Mouse (Mus musculus): ENCODE measurements around the gene 4930579F01Rik.

4930579F01Rik gene

DNA sequence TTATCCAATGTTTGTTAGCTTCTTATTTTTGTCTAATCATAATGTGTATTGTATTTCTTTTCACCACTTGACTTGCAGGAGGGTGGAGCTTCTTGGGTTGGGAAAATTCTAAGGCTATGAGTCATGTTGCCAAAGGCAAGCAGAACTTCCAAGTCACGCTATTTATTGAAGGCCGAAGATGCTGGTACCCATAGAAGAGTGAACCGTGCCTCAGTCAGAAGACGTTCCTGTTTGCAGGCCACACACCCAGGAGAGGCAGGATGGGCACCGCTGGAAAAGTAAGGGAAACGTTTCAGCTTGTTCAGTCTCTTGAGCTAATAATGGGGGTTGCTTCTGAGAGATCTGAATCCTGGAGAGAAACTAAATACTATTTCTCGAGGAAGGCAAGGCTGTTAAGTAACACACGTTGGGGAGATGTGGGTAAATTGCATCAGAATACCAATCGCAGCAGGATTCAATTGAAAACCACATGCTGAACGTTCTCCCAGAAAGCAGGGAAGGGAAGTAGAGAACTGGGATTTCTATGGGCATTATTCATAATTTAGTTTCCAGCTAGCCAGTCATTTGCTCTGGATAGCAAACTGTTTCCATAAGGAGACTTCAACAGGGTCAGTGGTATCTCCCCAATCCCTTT lies 24.1 kb upstream of the 4930579F01Rik start, which contains the start of gene Adh7:
TSS of gene Adh7 (plus strand) at position 130 of the 634 bp plus-strand sequence.
- in situ Hi-C loops (cut with MboI, MseI): no loop called here

- in situ Hi-C loops (cut with MboI, MseI): no loop called here
Measured at GRCm38 (mm10) chr3:138216091-138216490, 22.5 kb upstream of the 4930579F01Rik start.

DNA sequence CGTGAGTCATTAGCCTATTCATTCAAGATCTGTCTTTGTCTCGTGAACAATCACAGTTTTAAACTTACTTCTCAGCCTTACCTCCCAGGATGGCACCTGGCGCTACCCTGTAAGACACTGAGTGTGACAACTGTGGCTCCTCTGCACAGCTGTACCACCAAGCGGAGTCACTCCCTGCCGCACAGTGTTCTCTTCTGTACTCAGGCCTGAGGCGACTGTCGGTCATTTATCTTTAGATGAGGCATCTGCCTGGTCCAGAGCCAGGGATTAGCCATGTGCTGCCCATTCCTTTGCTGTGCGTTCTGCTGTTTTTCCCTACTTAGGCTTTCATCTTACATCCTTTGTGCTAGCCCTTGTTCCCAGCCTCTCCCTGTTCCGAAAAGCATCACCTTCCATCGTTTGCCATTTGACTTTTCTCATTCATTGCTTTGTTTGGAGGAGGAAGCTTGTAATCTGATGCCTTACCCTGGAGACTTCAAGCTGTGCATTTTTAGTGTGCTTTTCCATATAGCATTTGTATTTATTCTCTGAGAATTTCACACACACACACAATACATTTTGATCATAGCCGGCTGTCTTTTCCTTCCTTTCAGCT lies 21.9 kb upstream of the 4930579F01Rik start:
- in situ Hi-C loops (cut with MboI, MseI): no loop called here

DNA sequence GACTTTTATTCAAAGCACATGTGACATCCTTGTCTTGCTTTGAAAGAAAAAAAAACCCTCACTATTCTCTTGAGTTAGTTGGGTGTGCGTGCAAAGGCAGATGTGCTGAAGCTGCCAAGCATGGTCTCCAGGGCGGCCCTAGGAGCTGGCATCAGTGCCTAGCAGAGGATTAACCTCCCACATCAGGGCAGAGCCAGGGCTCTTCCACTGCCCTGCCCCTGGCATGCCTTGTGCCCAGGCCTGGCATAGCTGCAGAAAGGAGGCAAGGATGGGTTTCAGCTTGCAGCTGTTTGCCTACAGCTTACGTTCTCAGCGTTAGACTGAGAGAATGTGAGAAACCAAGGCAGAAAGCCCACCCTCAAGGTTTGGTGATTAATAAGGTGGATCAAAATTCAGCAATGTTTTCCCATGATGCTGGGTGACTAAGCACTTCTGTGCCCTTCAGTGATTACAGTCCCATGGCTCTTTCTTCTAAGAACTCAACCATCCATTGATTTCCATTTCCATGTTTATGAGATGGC lies 18.9 kb upstream of the 4930579F01Rik start:
- in situ Hi-C loops (cut with MboI, MseI): loop anchor here in 1 of 2 experiments (5.0 kb wide), 1 partner anchor 225 kb away; no protein-coding TSS in a partner anchor

DNA sequence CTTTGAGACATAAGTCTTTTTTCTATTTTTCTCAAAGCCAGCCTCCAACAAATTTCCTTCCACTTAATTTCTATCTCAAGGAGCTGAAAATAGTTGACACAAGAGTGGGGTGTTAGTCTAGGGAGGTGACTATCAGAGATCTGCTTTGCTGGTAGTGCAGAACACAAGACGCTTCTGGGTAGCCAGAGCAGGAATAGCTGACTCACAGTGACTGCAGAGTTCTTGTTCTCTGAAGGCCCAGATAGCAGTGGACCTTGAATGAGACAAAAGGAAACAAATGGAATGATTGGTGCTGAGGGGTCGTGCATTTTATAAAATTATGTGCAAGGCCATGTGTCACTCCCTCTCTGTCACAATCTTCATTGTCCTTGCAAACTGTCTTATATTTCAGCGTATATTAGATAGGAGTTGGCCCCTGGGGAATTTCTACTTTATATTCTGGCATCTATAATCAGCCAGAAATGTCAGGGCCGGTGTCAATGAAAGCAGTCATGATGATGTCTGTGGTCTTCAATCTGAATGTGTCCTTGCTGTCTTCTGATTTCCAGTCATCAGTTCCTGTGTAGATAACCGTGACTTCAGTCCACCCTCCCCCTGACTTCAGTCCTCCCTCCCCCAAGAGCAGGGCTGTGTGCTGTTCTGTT lies 16.9 kb upstream of the 4930579F01Rik start:
- in situ Hi-C loops (cut with MboI, MseI): loop anchor here in 1 of 2 experiments (5.0 kb wide), 1 partner anchor 227 kb away; no protein-coding TSS in a partner anchor

GRCm38 (mm10) chr3:138208821-138209220 lies 15.2 kb upstream of the 4930579F01Rik start:
- in situ Hi-C loops (cut with MboI, MseI): no loop called here

DNA sequence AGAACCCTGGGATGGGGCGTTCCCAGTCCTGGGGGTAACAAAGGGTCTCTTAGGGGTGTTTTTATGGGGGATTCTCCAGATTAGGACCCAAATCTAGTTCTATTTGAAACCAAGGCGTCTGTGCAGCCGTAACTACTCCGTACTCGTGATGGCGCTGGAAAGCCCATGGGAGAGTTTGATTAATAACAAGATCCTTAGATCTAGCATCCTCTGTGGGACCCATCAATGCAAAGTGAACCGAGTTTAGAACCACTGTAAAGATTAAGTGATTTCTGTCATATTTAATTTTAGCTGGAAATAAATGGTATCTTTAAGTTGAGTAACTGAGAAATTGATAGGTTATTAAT lies 5.1 kb upstream of the 4930579F01Rik start:
- in situ Hi-C loops (cut with MboI, MseI): loop anchor here in 1 of 2 experiments (5.0 kb wide), 1 partner anchor 239 kb away; no protein-coding TSS in a partner anchor

DNA sequence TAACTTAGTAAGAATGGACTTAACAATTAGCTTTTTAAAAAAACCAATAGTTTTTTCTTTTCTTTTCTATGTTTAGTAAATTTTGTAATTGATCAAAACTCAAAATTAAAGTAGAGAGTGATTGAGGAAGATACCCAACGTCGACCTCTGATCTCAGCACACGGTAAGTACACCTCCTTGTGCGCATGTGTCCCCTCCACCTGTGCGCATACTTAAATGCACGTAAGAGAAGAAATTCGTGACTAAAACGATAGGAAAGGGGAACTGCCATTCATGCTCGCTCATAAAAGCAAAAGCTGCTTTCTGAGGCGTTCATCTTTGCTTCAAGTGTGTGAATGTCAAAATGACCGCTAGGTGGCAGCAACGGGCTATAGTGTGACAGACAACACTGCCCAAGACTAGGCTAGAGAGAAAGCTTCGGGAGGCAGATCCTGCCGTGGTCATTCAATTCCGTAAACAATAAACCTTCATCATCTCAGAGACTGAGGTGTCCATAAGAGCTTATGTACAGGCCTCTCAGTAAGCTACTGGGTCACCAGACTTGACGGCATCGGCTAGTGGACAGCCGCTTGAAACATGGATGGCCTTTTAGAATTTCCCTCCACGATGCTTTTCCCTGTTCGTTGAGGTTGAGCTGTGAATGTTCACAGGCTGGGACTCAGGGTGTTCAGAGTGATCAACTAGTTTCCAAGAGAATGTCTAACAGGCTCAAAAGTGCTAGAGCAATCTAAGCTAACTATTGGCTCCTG lies 4.5 kb upstream of the 4930579F01Rik start:
- in situ Hi-C loops (cut with MboI, MseI): loop anchor here in 1 of 2 experiments (5.0 kb wide), 1 partner anchor 239 kb away; no protein-coding TSS in a partner anchor

- in situ Hi-C loops (cut with MboI, MseI): loop anchor here in 1 of 2 experiments (5.0 kb wide), 1 partner anchor 240 kb away; no protein-coding TSS in a partner anchor
Measured at GRCm38 (mm10) chr3:138197556-138197955, 3.9 kb upstream of the 4930579F01Rik start.

GRCm38 (mm10) chr3:138197093-138197492 lies 3.5 kb upstream of the 4930579F01Rik start:
- in situ Hi-C loops (cut with MboI, MseI): loop anchor here in 1 of 2 experiments (5.0 kb wide), 1 partner anchor 240 kb away; no protein-coding TSS in a partner anchor

- in situ Hi-C loops (cut with MboI, MseI): no loop called here
Measured at GRCm38 (mm10) chr3:138192260-138192659, 1.4 kb downstream of the 4930579F01Rik start.

DNA sequence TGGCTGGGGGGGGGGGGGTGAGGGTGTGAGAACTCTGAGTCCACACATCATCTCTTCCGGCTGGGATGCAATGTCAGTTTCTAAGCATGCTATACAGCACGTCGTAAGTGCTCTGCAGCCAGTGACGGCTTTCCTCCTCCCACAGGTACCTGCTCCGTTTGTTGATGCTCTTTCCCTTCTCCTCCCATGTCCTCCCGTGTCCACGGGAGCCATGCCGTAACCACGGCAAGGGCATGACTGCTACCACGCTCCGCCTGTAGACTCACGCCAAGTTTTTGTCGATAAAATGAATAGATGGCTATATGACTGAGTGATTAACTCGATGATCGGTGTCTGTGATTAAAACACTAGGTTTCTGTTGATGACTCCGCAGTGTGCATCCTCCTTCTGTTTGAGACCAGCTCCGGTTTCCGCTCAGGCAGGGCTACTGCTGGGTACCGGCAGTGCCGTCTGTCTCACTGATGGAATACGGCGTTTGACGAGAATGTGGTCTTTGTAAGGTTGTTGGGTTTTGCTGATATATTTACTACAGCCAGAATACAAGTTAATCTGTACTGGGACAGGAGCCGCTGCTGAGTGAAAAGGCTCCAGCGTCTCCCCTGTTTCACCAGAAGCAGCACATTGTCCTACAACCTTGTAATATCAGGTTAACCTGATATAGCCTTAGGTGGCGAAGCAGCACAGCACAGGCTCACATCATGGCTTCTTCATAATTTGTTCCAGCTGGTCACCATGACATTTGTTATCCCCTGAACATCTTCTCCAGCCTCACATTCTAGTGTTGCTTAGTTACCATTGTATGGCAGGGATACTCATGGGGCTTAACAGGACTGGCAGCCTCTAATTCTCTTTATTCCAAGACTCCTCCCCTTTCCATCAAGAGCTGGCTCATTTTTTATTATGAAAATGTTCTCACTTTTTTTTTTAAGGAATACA lies 7.4 kb downstream of the 4930579F01Rik start:
- in situ Hi-C loops (cut with MboI, MseI): no loop called here

- in situ Hi-C loops (cut with MboI, MseI): no loop called here
Measured at GRCm38 (mm10) chr3:138185290-138185689, 8.3 kb downstream of the 4930579F01Rik start.

DNA sequence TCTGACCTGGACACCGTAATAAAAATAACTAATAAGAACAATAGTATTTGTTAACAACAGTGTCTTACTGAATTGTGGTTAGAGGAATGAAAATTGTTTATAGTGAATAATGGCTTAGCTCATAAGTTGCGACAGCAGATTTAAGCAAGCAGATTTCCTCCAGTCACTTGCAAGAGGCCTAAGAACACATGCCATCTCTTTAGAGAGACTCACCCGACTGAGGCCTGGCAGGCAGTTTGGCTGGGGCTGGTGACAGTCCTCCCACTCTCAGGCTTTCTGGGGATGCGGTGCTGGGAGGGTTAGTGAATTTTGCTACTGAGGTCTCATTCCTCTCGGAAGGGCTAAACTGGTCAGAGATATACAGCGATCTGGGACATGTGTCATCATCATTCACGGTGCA lies 10.3 kb downstream of the 4930579F01Rik start:
- in situ Hi-C loops (cut with MboI, MseI): no loop called here

DNA sequence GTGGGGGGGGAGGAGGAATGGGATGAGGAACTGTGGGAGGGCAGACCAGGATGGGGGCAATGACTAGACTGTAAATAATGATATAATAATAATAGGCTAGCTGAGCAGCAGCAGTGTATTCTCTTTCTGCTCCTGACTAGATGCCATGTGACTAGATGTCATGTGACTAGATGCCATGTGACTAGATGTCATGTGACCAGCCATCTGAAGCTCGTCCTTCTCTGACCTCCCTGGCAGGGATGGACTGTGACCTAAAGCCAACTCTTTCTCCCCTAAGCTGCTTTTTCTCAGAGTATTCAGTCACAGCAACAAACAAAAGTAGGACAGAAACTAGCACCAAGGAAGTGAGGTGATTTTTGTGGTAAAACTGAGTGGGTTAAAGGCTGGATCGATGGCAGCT lies 11.6 kb downstream of the 4930579F01Rik start:
- in situ Hi-C loops (cut with MboI, MseI): no loop called here

GRCm38 (mm10) chr3:138175551-138175950 lies 18.1 kb downstream of the 4930579F01Rik start:
- in situ Hi-C loops (cut with MboI, MseI): no loop called here

GRCm38 (mm10) chr3:138173291-138173690 lies 20.3 kb downstream of the 4930579F01Rik start:
- in situ Hi-C loops (cut with MboI, MseI): no loop called here

GRCm38 (mm10) chr3:138162553-138163183 lies 31.0 kb downstream of the 4930579F01Rik start:
- in situ Hi-C loops (cut with MboI, MseI): loop anchor here in 1 of 2 experiments (10.0 kb wide), 1 partner anchor 368 kb away; no protein-coding TSS in a partner anchor

DNA sequence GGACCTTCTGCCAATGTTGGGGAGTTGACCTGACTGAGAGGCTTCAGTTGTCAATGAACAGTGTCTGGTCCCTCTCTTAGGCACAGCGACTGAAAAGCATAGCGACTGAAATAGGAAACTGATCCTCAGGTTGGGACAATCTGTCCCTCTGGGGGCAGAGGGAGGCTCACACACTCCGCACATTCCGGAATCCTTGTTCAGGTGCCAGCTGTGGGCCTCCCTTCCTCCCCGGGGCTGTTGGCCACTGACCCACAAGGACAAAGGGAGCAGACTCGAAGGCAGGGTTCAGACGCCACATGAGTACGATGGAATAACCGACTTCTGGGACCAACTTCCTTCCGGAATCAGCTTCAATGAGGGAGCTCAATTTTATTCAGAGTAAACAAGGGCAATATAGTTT lies 32.0 kb downstream of the 4930579F01Rik start:
- in situ Hi-C loops (cut with MboI, MseI): loop anchor here in 1 of 2 experiments (10.0 kb wide), 1 partner anchor 367 kb away; no protein-coding TSS in a partner anchor
